21 mouse cellular contexts compared by ENCODE assay signal in the genomic region with DNA sequence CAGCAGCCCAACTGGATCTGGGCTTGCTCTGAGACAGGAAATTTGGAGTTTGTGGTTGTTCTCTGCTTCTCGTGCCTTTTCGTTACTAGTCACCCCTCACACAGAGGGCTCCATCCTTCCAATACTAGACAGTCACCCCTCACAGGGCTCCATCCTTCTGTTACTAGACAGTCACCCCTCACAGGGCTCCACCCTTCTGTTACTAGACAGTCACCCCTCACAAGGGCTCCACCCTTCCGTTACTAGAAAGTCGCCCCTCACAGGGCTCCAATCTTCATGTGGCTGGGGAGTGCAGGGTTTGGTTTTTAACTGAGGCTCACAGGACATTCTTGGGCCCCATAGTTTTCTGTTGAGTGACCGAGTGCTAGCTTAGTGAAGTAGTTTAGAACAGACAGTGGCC. TPM values are rescaled to one million over a fixed set of nuclear protein-coding genes. Genes with fewer than 3 reads are reported as not detected.
DNase-seq lines count a peak whose midpoint lies in the region; ATAC-seq and TF ChIP-seq lines count a peak whose summit lies in the region.
"Had no signal": no experiment of that assay in that cellular context is flagged by ENCODE, and none has a peak within 500 bp of the region (broad histone marks: within the 10 kb centered on the region; RNA-seq: fewer than 3 reads in every experiment).

No protein-coding gene starts in this region.

- TF ChIP-seq CTCF in MEL (IDR thresholded peaks at IDR 0.05 in 2 of 3, conservative IDR thresholded peaks at IDR 0.05 in 1 of 3; ENCODE audit: control insufficient read depth in 1 of 3, insufficient read depth in 1 of 3, low read depth in 2 of 3, low read length in 3 of 3, poor library complexity in 1 of 3, severe bottlenecking in 1 of 3): no peak

- peaks cover 6 to 14% of the 10 kb centered on the region in 2 experiments for H3K36me3 ChIP-seq in MEL (ENCODE audit: control insufficient read depth in 1 of 2, insufficient read depth in 2 of 2, low read length in 2 of 2)
- H3K36me3 ChIP-seq in liver, embryonic 11.5 days (ENCODE audit: control insufficient read depth, insufficient read depth, low read length): peaks cover 52% of the 10 kb centered on the region
- peaks cover 82% of the 10 kb centered on the region for H3K36me3 ChIP-seq in liver, embryonic 15.5 days (replicated peaks)

- peak overlapping the region; percentile 43; the same call in 1 of the 2 replicates for H3K27ac ChIP-seq in MEL (ENCODE audit: control insufficient read depth, low read depth, low read length)
- peak overlapping the region; percentile 83 for H3K27ac ChIP-seq in liver, embryonic 11.5 days (ENCODE audit: low read depth, low read length)
- H3K27ac ChIP-seq in liver, embryonic 15.5 days (replicated peaks): peak overlapping the region; percentile 53
- H3K27ac ChIP-seq: embryonic facial prominence, embryonic 15.5 days; gastrocnemius, adult 2 months; hindbrain, embryonic 12.5 days had no signal

- no peaks in the 10 kb centered on the region for H3K9me3 ChIP-seq in MEL (replicated peaks; ENCODE audit: insufficient read depth, low read length)
- no peaks in the 10 kb centered on the region for H3K9me3 ChIP-seq in liver, embryonic 11.5 days (ENCODE audit: control insufficient read depth, low read length)
- H3K9me3 ChIP-seq in liver, embryonic 15.5 days (replicated peaks): no peaks in the 10 kb centered on the region
- H3K9me3 ChIP-seq: embryonic facial prominence, embryonic 15.5 days; heart, embryonic 12.5 days; hindbrain, embryonic 12.5 days had no signal

- no peak overlapping the region for H3K9ac ChIP-seq in MEL (ENCODE audit: control insufficient read depth, low read depth, low read length, poor library complexity, severe bottlenecking)
- H3K9ac ChIP-seq in liver, embryonic 11.5 days (ENCODE audit: low read depth, low read length): peak overlapping the region; percentile 12; the same call in 1 of the 2 replicates
- no peak overlapping the region for H3K9ac ChIP-seq in liver, embryonic 15.5 days
- H3K9ac ChIP-seq: embryonic facial prominence, embryonic 15.5 days; forebrain, postnatal 0 days; heart, embryonic 12.5 days; hindbrain, embryonic 12.5 days had no signal

- H3K4me2 ChIP-seq in liver, embryonic 11.5 days: peak overlapping the region; percentile 45
- peak overlapping the region; percentile 8; the same call in 1 of the 2 replicates for H3K4me2 ChIP-seq in liver, embryonic 15.5 days
- H3K4me2 ChIP-seq: embryonic facial prominence, embryonic 15.5 days; heart, embryonic 12.5 days; hindbrain, embryonic 12.5 days had no signal

- TF ChIP-seq RAD21 in MEL (IDR thresholded peaks at IDR 0.05; ENCODE audit: low read depth, low read length): no peak

- no peaks in the 10 kb centered on the region for H3K79me2 ChIP-seq in MEL (ENCODE audit: control insufficient read depth, insufficient read depth, low read length, poor library complexity)

- ATAC-seq in liver, embryonic 11.5 days (replicated peaks; ENCODE audit: low FRiP score): peak; percentile 66
- ATAC-seq in liver, embryonic 15.5 days (ENCODE audit: insufficient read depth): no peak; the same call in 1 of the 2 replicates
- ATAC-seq in erythroblast, adult 5-6 weeks (replicated peaks; ENCODE audit: low FRiP score, poor library complexity, severe bottlenecking): no peak
- ATAC-seq: activated CD4-positive, CD25-positive, alpha-beta regulatory T cell, adult 4 months; forebrain, postnatal 0 days; hindbrain, embryonic 16.5 days; inflammation-experienced regulatory T-cells, adult 6 months; intestine, postnatal 0 days had no signal

- H3K4me1 ChIP-seq in MEL (ENCODE audit: control insufficient read depth in 1 of 2, insufficient read depth in 2 of 2, low read length in 2 of 2): peaks cover 0 to 22% of the 10 kb centered on the region in 2 experiments; a peak in 2 of 4 replicates
- peaks cover 32% of the 10 kb centered on the region for H3K4me1 ChIP-seq in liver, embryonic 11.5 days (replicated peaks; ENCODE audit: control insufficient read depth, insufficient read depth, low read length)
- H3K4me1 ChIP-seq in liver, embryonic 15.5 days (replicated peaks): peaks cover 34% of the 10 kb centered on the region
- H3K4me1 ChIP-seq: embryonic facial prominence, embryonic 15.5 days; hindbrain, embryonic 12.5 days had no signal

- WGBS in liver, embryonic 11.5 days: 68% methylated on average over 5 of the region's 5 CpGs
- WGBS in liver, embryonic 15.5 days (ENCODE audit: insufficient replicate concordance): 44% methylated on average over 5 of the region's 5 CpGs

- no peaks in the 10 kb centered on the region for H3K27me3 ChIP-seq in MEL (ENCODE audit: control insufficient read depth in 1 of 2, insufficient read depth in 2 of 2, low read length in 2 of 2)
- no peaks in the 10 kb centered on the region for H3K27me3 ChIP-seq in liver, embryonic 11.5 days (replicated peaks; ENCODE audit: control insufficient read depth, insufficient read depth, low read length)
- H3K27me3 ChIP-seq in liver, embryonic 15.5 days: no peaks in the 10 kb centered on the region
- H3K27me3 ChIP-seq: embryonic facial prominence, embryonic 15.5 days; heart, embryonic 12.5 days; hindbrain, embryonic 12.5 days had no signal

- DNase-seq in ES-CJ7 (ENCODE audit: low read depth, low spot score): peak; percentile 48
- DNase-seq in MEL (ENCODE audit: low read depth, low spot score): no peak
- DNase-seq in liver, embryonic 11.5 days (ENCODE audit: low spot score): no peak
- no peak for DNase-seq in ovary, postnatal 10 days (ENCODE audit: low spot score)
- no peak for DNase-seq in adrenal gland, postnatal 25 days
- DNase-seq: adrenal gland, postnatal 14 days; cerebellum, adult 2 months; cerebellum, postnatal 14 days; embryo, embryonic 11 days; forebrain, postnatal 0 days; gastrocnemius, adult 2 months; gastrocnemius, postnatal 25 days had no signal

- TF ChIP-seq POLR2A in MEL (IDR thresholded peaks at IDR 0.05; ENCODE audit: control insufficient read depth in 1 of 2, insufficient read depth in 1 of 2, low read depth in 1 of 2, low read length in 2 of 2, poor library complexity in 1 of 2): peak in 1 of 2 experiments; percentile 20; a peak in 1 of 4 replicates

- TF ChIP-seq EP300 in MEL (IDR thresholded peaks at IDR 0.05; ENCODE audit: low read depth in 1 of 2, low read length in 2 of 2): no peak

- no peak overlapping the region for H3K4me3 ChIP-seq in MEL (ENCODE audit: control insufficient read depth in 1 of 2, insufficient read depth in 1 of 2, low read depth in 2 of 2, low read length in 2 of 2)
- H3K4me3 ChIP-seq in liver, embryonic 11.5 days (ENCODE audit: low read depth, low read length): no peak overlapping the region
- H3K4me3 ChIP-seq in liver, embryonic 15.5 days (replicated peaks): no peak overlapping the region
- H3K4me3 ChIP-seq: embryonic facial prominence, embryonic 15.5 days; gastrocnemius, adult 2 months; heart, embryonic 12.5 days; hindbrain, embryonic 12.5 days had no signal

TF ChIP-seq in MEL, 35 proteins besides CTCF, POLR2A, EP300 and RAD21:
- TF ChIP-seq MEF2A (IDR thresholded peaks at IDR 0.05; ENCODE audit: extremely low read depth, insufficient replicate concordance, low read depth, low read length, poor library complexity, severe bottlenecking) (no peak), ETS1 (IDR thresholded peaks at IDR 0.05; ENCODE audit: low read depth, low read length) (no peak)

RNA-seq across cellular contexts. Expression of gene Naxd, which starts 15.9 kb away (rescaled TPM):
- 54.8 and 60.9 TPM in 2 replicates for total RNA-seq in MEL (2012; rRNA removed)
- polyA plus RNA-seq in MEL (2012; ENCODE audit: insufficient read depth in 1 of 2, insufficient read length in 2 of 2, low read depth in 1 of 2, low replicate concordance in 2 of 2, missing spikeins in 1 of 2): 10 to 100 TPM in 1 of 2 experiments, not detected in 1; 72.3 TPM
- 68.7 and 73.8 TPM in 2 replicates for polyA plus RNA-seq in liver, embryonic 11.5 days (2014; fragmentation: Nextera tagmentation; extraction: Ambion mirVana)
- 37.1 and 40.1 TPM in 2 replicates for polyA plus RNA-seq in liver, embryonic 15.5 days (2015; fragmentation: Nextera tagmentation; extraction: Ambion mirVana)
- total RNA-seq in erythroblast, adult 5-6 weeks (2015; ENCODE audit: low replicate concordance): 11.0 and 14.8 TPM in 2 replicates
- total RNA-seq in erythroblast, adult 5-6 weeks (2017; ENCODE audit: low replicate concordance): 11.7 and 13.9 TPM in 2 replicates
- total RNA-seq in adrenal gland, postnatal 25 days (2021): 75.0 and 77.5 TPM in 2 replicates

RNA-seq across cellular contexts. Expression of gene Rab20, which starts 34.7 kb away (rescaled TPM):
- 8.4 and 10.4 TPM in 2 replicates for total RNA-seq in MEL (2012; rRNA removed)
- 1 to 10 TPM in 1 of 2 experiments, not detected in 1; 9.5 TPM for polyA plus RNA-seq in MEL (2012; ENCODE audit: insufficient read depth in 1 of 2, insufficient read length in 2 of 2, low read depth in 1 of 2, low replicate concordance in 2 of 2, missing spikeins in 1 of 2)
- 3.2 and 4.5 TPM in 2 replicates for polyA plus RNA-seq in liver, embryonic 11.5 days (2014; fragmentation: Nextera tagmentation; extraction: Ambion mirVana)
- 5.8 and 6.9 TPM in 2 replicates for polyA plus RNA-seq in liver, embryonic 15.5 days (2015; fragmentation: Nextera tagmentation; extraction: Ambion mirVana)
- total RNA-seq in erythroblast, adult 5-6 weeks (2015; ENCODE audit: low replicate concordance): 0.63 and 4.8 TPM in 2 replicates
- total RNA-seq in erythroblast, adult 5-6 weeks (2017; ENCODE audit: low replicate concordance): 1.5 and 4.4 TPM in 2 replicates
- 10.6 and 11.4 TPM in 2 replicates for total RNA-seq in adrenal gland, postnatal 25 days (2021)

RNA-seq across cellular contexts. Expression of gene Cars2, which starts 37.3 kb away (rescaled TPM):
- 60.1 and 62.8 TPM in 2 replicates for total RNA-seq in MEL (2012; rRNA removed)
- polyA plus RNA-seq in MEL (2012; ENCODE audit: insufficient read depth in 1 of 2, insufficient read length in 2 of 2, low read depth in 1 of 2, low replicate concordance in 2 of 2, missing spikeins in 1 of 2): 10 to 100 TPM in 1 of 2 experiments, not detected in 1; 63.8 TPM
- 32.4 and 33.1 TPM in 2 replicates for polyA plus RNA-seq in liver, embryonic 11.5 days (2014; fragmentation: Nextera tagmentation; extraction: Ambion mirVana)
- polyA plus RNA-seq in liver, embryonic 15.5 days (2015; fragmentation: Nextera tagmentation; extraction: Ambion mirVana): 12.3 and 15.1 TPM in 2 replicates
- 7.1 and 8.6 TPM in 2 replicates for total RNA-seq in erythroblast, adult 5-6 weeks (2015; ENCODE audit: low replicate concordance)
- total RNA-seq in erythroblast, adult 5-6 weeks (2017; ENCODE audit: low replicate concordance): 3.4 and 16.0 TPM in 2 replicates
- total RNA-seq in adrenal gland, postnatal 25 days (2021): 35.5 and 44.8 TPM in 2 replicates

RNA-seq across cellular contexts. Expression of gene Ing1, which starts 42.1 kb away (rescaled TPM):
- total RNA-seq in MEL (2012; rRNA removed): 35.9 and 36.2 TPM in 2 replicates
- 10 to 100 TPM in 1 of 2 experiments, not detected in 1; 91.0 TPM for polyA plus RNA-seq in MEL (2012; ENCODE audit: insufficient read depth in 1 of 2, insufficient read length in 2 of 2, low read depth in 1 of 2, low replicate concordance in 2 of 2, missing spikeins in 1 of 2)
- polyA plus RNA-seq in liver, embryonic 11.5 days (2014; fragmentation: Nextera tagmentation; extraction: Ambion mirVana): 26.7 and 31.2 TPM in 2 replicates
- 13.5 and 16.7 TPM in 2 replicates for polyA plus RNA-seq in liver, embryonic 15.5 days (2015; fragmentation: Nextera tagmentation; extraction: Ambion mirVana)
- total RNA-seq in erythroblast, adult 5-6 weeks (2015; ENCODE audit: low replicate concordance): 16.3 and 16.5 TPM in 2 replicates
- 19.3 and 25.9 TPM in 2 replicates for total RNA-seq in erythroblast, adult 5-6 weeks (2017; ENCODE audit: low replicate concordance)
- total RNA-seq in adrenal gland, postnatal 25 days (2021): 37.9 and 47.1 TPM in 2 replicates
